Mouse (Mus musculus) kidney, embryonic 14.5 days (tissue): ENCODE measurements around the gene Babam2. TPM values are rescaled to one million over a fixed set of nuclear protein-coding genes. Genes with fewer than 3 reads are reported as not detected.

Source experiments
- ATAC-seq: fragments of 200-750 bp; cut with Nextera tagmentation; 2 replicates; pipeline ENCODE4 v1.8.0; 2017; ENCODE audit warnings: moderate number of reproducible peaks, mild to moderate bottlenecking, moderate TSS enrichment, moderate library complexity; ENCODE audit not compliant: low FRiP score, low TSS enrichment
- H3K27ac ChIP-seq: fragments of 300-500 bp; sonication (generic); 2 replicates; pipeline ENCODE4 v1.5.1; 2014; ENCODE audit warnings: low read depth, mild to moderate bottlenecking, low read length, moderate library complexity, mixed read lengths
- H3K27me3 ChIP-seq: fragments of 300-500 bp; sonication (generic); 2 replicates; pipeline ENCODE4 v1.6.1; 2014; ENCODE audit warnings: mild to moderate bottlenecking, low read length; ENCODE audit not compliant: control insufficient read depth, insufficient read depth
- H3K36me3 ChIP-seq: fragments of 300-500 bp; sonication (generic); 2 replicates; pipeline ENCODE4 v1.6.1; 2014; ENCODE audit warnings: low read length, mixed read lengths; ENCODE audit not compliant: control insufficient read depth, insufficient read depth
- H3K4me1 ChIP-seq: fragments of 300-500 bp; sonication (generic); 2 replicates; pipeline ENCODE4 v1.6.1; 2014; ENCODE audit warnings: low read length, mixed read lengths; ENCODE audit not compliant: control insufficient read depth, insufficient read depth
- H3K4me2 ChIP-seq: fragments of 300-500 bp; sonication (generic); replicated peaks from 2 replicates; pipeline ENCODE4 v1.6.1; 2014; ENCODE audit warnings: low read depth, mild to moderate bottlenecking, low read length
- H3K4me3 ChIP-seq: fragments of 300-500 bp; sonication (generic); 2 replicates; pipeline ENCODE4 v1.5.1; 2014; ENCODE audit warnings: mild to moderate bottlenecking, low read length
- H3K9ac ChIP-seq: fragments of 300-500 bp; sonication (generic); 2 replicates; pipeline ENCODE4 v1.6.1; 2014; ENCODE audit warnings: low read depth, mild to moderate bottlenecking, low read length, moderate library complexity
- H3K9me3 ChIP-seq: fragments of 300-500 bp; sonication (generic); 2 replicates; pipeline ENCODE4 v1.6.1; 2016; ENCODE audit warnings: low read length; ENCODE audit not compliant: control insufficient read depth
- WGBS: fragments of 180-500 bp; shearing (Covaris S2); extraction: QIAGEN DNeasy Blood & Tissue Kit; methylation state at CpG from one replicate; pipeline ENCODE4 v1.1.7; 2014; 5-methylcytosine and 5-hydroxymethylcytosine counted together
- polyA plus RNA-seq: library from polyadenylated mRNA; unstranded; fragments of >200 nt; fragmentation: Nextera tagmentation; extraction: Ambion mirVana; gene quantifications from 2 replicates; pipeline ENCODE4 v1.2.1, GENCODE M21; 2014

Gene Babam2
- polyA plus RNA-seq, 1 experiment from 2014 or later: 60.6 TPM

GRCm38 (mm10) chr5:32120901-32121376 lies 423.5 kb downstream of the Babam2 start:
- 36% methylated on average over 11 of the region's 11 CpGs for WGBS
- H3K9me3 ChIP-seq: no peaks in the 10 kb centered on the region
- no peaks in the 10 kb centered on the region for H3K36me3 ChIP-seq
- no peaks in the 10 kb centered on the region for H3K27me3 ChIP-seq
- no peaks in the 10 kb centered on the region for H3K4me1 ChIP-seq
- H3K9ac ChIP-seq: no peak overlapping the region
- H3K4me3 ChIP-seq: no peak overlapping the region
- ATAC-seq: peak; percentile 39
- H3K4me2 ChIP-seq: no peak overlapping the region
- no peak overlapping the region for H3K27ac ChIP-seq

DNA sequence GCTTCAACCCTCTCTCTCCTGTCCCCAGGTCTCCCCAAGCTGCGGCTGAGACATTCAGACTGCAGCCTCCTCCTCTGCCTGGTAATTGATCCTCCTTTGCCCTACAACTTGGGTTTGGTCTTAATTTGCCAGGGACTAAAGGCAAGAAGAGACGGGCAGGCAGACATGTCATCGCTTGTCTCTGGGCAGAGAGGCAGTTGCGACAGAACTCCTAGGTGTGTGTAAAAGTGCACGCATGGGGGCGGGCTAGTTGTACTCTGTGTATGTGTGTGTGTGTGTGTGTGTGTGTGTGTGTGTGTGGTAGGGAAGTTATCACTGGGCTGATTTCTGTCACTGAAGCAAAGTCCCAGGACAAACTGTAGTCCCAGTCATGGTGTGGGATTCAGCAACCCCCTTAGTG lies 424.5 kb downstream of the Babam2 start:
- H3K27ac ChIP-seq: no peak overlapping the region
- H3K9ac ChIP-seq: no peak overlapping the region
- H3K36me3 ChIP-seq: no peaks in the 10 kb centered on the region
- WGBS: 87% methylated on average over 6 of the region's 6 CpGs
- no peaks in the 10 kb centered on the region for H3K27me3 ChIP-seq
- no peak for ATAC-seq
- no peaks in the 10 kb centered on the region for H3K4me1 ChIP-seq
- H3K4me3 ChIP-seq: no peak overlapping the region
- no peak overlapping the region for H3K4me2 ChIP-seq
- H3K9me3 ChIP-seq: no peaks in the 10 kb centered on the region

DNA sequence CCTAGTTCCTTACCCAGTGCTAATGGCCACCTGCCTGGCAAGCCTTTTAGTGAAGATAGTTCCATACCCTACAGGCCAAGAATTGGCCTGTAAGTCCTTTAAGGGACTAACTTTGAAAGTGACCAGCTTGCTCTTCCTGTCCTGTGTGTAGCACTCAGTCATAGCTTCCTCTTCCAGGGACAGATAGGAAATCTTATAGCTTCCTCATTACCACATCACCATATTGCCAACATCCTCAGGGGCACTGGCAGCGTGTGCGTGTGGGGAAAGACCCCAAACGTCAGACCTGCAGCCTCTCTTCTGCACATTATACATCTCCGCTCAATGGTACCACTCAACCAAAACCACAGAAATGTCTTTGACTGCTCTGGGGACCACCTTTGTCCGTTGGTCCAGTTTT lies 424.9 kb downstream of the Babam2 start:
- ATAC-seq: no peak
- Histone ChIP-seq H3K9ac (no peak overlapping the region), H3K4me1 (no peaks in the 10 kb centered on the region), H3K9me3 (no peaks in the 10 kb centered on the region), H3K36me3 (no peaks in the 10 kb centered on the region), H3K27me3 (no peaks in the 10 kb centered on the region), H3K4me2 (no peak overlapping the region), H3K27ac (no peak overlapping the region), H3K4me3 (no peak overlapping the region)
- 86% methylated on average over 5 of the region's 5 CpGs for WGBS

DNA sequence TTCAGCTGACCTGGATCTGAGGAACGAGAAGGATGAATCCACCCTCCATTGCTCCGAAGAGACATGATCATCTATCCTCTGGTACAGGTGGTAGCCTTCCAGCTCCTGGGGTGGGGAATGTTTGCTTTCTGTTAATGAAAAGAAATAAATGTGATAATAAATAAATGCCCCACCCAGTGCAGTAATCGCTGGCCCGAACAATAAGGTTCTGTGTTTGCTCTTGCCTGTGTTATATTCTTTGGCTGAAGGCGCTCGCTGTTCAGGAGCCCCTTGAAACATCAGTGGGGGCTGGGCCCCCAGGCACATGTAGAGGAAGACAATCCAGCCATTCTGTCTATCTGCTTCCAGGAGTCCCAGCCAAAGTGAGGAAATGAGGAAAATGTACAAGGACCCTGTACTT lies 427.5 kb downstream of the Babam2 start:
- H3K4me3 ChIP-seq: no peak overlapping the region
- H3K9ac ChIP-seq: no peak overlapping the region
- no peaks in the 10 kb centered on the region for H3K9me3 ChIP-seq
- no peaks in the 10 kb centered on the region for H3K36me3 ChIP-seq
- H3K27me3 ChIP-seq: no peaks in the 10 kb centered on the region
- H3K4me1 ChIP-seq: no peaks in the 10 kb centered on the region
- no peak for ATAC-seq
- H3K4me2 ChIP-seq: no peak overlapping the region
- H3K27ac ChIP-seq: no peak overlapping the region
- WGBS: 85% methylated on average over 6 of the region's 6 CpGs

- H3K9me3 ChIP-seq: no peaks in the 10 kb centered on the region
- 87% methylated on average over 3 of the region's 3 CpGs for WGBS
- H3K27me3 ChIP-seq: no peaks in the 10 kb centered on the region
- no peaks in the 10 kb centered on the region for H3K36me3 ChIP-seq
- H3K27ac ChIP-seq: no peak overlapping the region
- no peak overlapping the region for H3K4me3 ChIP-seq
- H3K9ac ChIP-seq: no peak overlapping the region
- H3K4me2 ChIP-seq: no peak overlapping the region
- no peak for ATAC-seq
- H3K4me1 ChIP-seq: 0 out of 2 replicates have a peak, but pooled peaks cover 4% of the 10 kb centered on the region
Measured at GRCm38 (mm10) chr5:32127226-32127625, 429.7 kb downstream of the Babam2 start.

DNA sequence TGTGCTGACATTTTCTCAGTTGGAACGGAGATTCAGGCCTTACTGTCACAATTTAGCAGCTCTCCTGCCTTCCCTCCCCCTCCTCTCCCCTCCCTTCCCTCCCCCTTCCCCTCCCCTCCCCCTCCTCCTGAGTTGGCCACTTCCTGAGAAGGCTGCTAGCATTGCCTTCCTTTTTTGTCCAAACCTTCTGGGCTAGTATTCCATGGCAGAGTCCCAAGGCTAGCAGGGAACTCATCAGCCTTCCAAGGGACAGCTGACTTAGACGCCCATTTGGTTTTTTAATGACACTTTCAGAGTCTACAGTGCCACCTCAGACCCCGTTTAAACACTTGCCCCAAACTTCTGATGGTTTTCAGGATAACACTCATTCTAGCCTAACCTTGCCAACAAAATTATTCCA lies 430.4 kb downstream of the Babam2 start:
- no peak overlapping the region for H3K4me2 ChIP-seq
- no peaks in the 10 kb centered on the region for H3K9me3 ChIP-seq
- H3K9ac ChIP-seq: no peak overlapping the region
- no peaks in the 10 kb centered on the region for H3K36me3 ChIP-seq
- no peaks in the 10 kb centered on the region for H3K27me3 ChIP-seq
- no peak overlapping the region for H3K27ac ChIP-seq
- 29% methylated on average over 3 of the region's 3 CpGs for WGBS
- ATAC-seq: no peak
- 0 out of 2 replicates have a peak, but pooled peaks cover 4% of the 10 kb centered on the region for H3K4me1 ChIP-seq
- H3K4me3 ChIP-seq: no peak overlapping the region

GRCm38 (mm10) chr5:32132971-32133501 lies 435.6 kb downstream of the Babam2 start:
- H3K27me3 ChIP-seq: no peaks in the 10 kb centered on the region
- H3K4me1 ChIP-seq: peaks cover 9% of the 10 kb centered on the region; the same call in 1 of the 2 replicates
- H3K27ac ChIP-seq: peak overlapping the region; percentile 87
- H3K4me2 ChIP-seq: peak overlapping the region; percentile 88
- no peaks in the 10 kb centered on the region for H3K9me3 ChIP-seq
- no peaks in the 10 kb centered on the region for H3K36me3 ChIP-seq
- H3K4me3 ChIP-seq: peak overlapping the region; percentile 74
- peak overlapping the region; percentile 65 for H3K9ac ChIP-seq
- peak; percentile 7; the same call in 1 of the 2 replicates for ATAC-seq
- WGBS: under 1% methylated on average over 42 of the region's 48 CpGs

DNA sequence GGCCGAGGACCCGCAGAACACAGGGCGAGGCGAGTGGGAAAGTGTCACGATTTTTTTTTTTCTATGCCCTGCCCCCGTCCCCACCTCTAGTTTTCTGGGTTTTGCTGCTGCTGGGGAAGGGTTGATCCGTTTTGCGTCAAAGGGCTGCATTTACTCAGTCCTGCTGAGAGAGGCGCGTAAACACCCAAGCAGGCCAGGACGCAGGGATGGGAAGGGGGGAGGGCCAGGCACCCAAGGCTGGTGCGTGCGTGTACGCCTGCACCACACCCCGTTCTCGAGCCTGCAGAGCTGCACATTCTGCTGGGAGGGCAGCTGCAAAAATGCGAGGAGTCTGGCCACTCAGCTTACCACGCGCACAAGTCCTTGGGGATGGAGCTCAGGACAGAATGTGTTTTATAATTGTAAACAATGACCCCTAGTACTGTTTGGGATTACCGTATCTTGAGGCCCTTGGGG lies 436.1 kb downstream of the Babam2 start:
- H3K9ac ChIP-seq: peak overlapping the region; percentile 65
- H3K27ac ChIP-seq: peak overlapping the region; percentile 87
- peak overlapping the region; percentile 88 for H3K4me2 ChIP-seq
- no peaks in the 10 kb centered on the region for H3K9me3 ChIP-seq
- H3K27me3 ChIP-seq: no peaks in the 10 kb centered on the region
- no peaks in the 10 kb centered on the region for H3K36me3 ChIP-seq
- H3K4me1 ChIP-seq: peaks cover 12% of the 10 kb centered on the region; the same call in 1 of the 2 replicates
- no peak for ATAC-seq
- peak overlapping the region; percentile 74 for H3K4me3 ChIP-seq
- under 1% methylated on average over 20 of the region's 20 CpGs for WGBS

DNA sequence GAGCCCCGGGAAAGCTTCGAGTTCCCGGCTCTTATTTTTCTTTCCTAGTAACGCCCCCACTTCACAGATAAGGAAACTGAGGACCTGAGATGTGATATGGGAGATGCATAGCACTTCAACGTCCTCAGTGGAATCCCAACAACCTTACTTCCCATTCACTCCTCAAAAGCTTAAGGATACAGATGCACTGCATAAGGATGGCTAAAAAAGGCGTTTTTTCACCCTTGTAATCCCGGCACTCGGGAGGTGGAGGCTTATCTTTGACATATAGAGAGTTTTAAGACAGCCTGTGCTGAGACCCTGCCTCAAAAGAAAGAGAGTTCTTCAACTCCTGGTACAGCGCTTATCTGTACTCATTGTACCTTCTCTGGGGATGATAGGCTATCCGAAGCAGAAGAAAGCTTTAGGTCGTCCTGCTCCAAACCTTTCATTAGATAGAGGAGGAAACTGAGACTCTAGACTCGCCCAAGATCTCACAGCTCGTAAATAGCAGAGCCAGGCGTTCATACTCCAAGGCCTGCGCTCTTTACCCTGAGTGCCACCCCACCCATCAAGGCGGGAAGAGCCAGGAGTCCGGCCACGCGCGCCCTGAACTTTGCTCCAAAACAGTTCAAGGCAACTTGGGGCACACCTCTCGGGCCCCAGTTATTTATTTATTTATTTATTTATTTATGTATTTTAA lies 436.7 kb downstream of the Babam2 start:
- Histone ChIP-seq H3K9ac (peak overlapping the region; percentile 65), H3K27ac (peak overlapping the region; percentile 2; the same call in 1 of the 2 replicates), H3K27me3 (no peaks in the 10 kb centered on the region), H3K36me3 (no peaks in the 10 kb centered on the region), H3K4me2 (peak overlapping the region; percentile 88), H3K4me1 (peaks cover 15% of the 10 kb centered on the region; the same call in 1 of the 2 replicates), H3K9me3 (no peaks in the 10 kb centered on the region), H3K4me3 (peak overlapping the region; percentile 74)
- no peak for ATAC-seq
- 3% methylated on average over 21 of the region's 21 CpGs for WGBS
